Mouse (Mus musculus) retina, postnatal 7 days (tissue): Measurements from ENCODE around the gene Gm20716.

Source experiments
- DNase-seq: peaks from one replicate; pipeline ENCODE4 v3.0.0-alpha.2; 2012; ENCODE audit warnings: low read depth, low spot score

Gene Gm20716

GRCm38 (mm10) chr2:168230026-168230728 is at the start of gene Gm20716, which contains the start of the genes Dpm1 and Mocs3:
Gene Gm20716 (minus strand): TSS chr2:168230364.
Gene Dpm1 (minus strand): TSS chr2:168230591.
Gene Mocs3 (plus strand): TSS chr2:168230622.
- DNase-seq, result peak; percentile 86

GRCm38 (mm10) chr2:168274374-168274935 is 44.3 kb upstream of the Gm20716 start:
- DNase-seq, result peak; percentile 47

GRCm38 (mm10) chr2:168273387-168273786 is 43.2 kb upstream of the Gm20716 start:
- no peak for DNase-seq

- no peak for DNase-seq
These were observed 37.9 kb upstream of the Gm20716 start for GRCm38 (mm10) chr2:168268033-168268432.

GRCm38 (mm10) chr2:168260900-168261299 is 30.7 kb upstream of the Gm20716 start:
- DNase-seq, result no peak

- no peak for DNase-seq
These were observed 30.0 kb upstream of the Gm20716 start for GRCm38 (mm10) chr2:168260124-168260523.

GRCm38 (mm10) chr2:168259046-168259445 is 28.9 kb upstream of the Gm20716 start:
- no peak for DNase-seq

- no peak for DNase-seq
These were observed 27.0 kb upstream of the Gm20716 start for GRCm38 (mm10) chr2:168257188-168257587.

- no peak for DNase-seq
These were observed 26.3 kb upstream of the Gm20716 start for GRCm38 (mm10) chr2:168256506-168256905.

GRCm38 (mm10) chr2:168253822-168254221 is 23.7 kb upstream of the Gm20716 start:
- no peak for DNase-seq

GRCm38 (mm10) chr2:168252639-168253292 is 22.6 kb upstream of the Gm20716 start:
- DNase-seq, result peak; percentile 69

- peak; percentile 85 for DNase-seq
These were observed 20.1 kb upstream of the Gm20716 start for GRCm38 (mm10) chr2:168250270-168250669.

- no peak for DNase-seq
These were observed 18.7 kb upstream of the Gm20716 start for GRCm38 (mm10) chr2:168248856-168249245.

- no peak for DNase-seq
These were observed 18.1 kb upstream of the Gm20716 start for GRCm38 (mm10) chr2:168248167-168248855.

GRCm38 (mm10) chr2:168245571-168245970 is 15.4 kb upstream of the Gm20716 start:
- DNase-seq, result no peak

GRCm38 (mm10) chr2:168243278-168243677 is 13.1 kb upstream of the Gm20716 start:
- no peak for DNase-seq

GRCm38 (mm10) chr2:168242841-168243240 is 12.7 kb upstream of the Gm20716 start:
- DNase-seq, result no peak

GRCm38 (mm10) chr2:168238335-168238734 is 8.2 kb upstream of the Gm20716 start:
- DNase-seq, result no peak

- no peak for DNase-seq
These were observed 3.1 kb upstream of the Gm20716 start for GRCm38 (mm10) chr2:168233286-168233685.

- DNase-seq, result no peak
These were observed 1.3 kb upstream of the Gm20716 start for GRCm38 (mm10) chr2:168231471-168231829.

GRCm38 (mm10) chr2:168230773-168231470 is 758 bp upstream of the Gm20716 start:
- no peak for DNase-seq
